Mouse (Mus musculus): ENCODE data around the gene Ptges.

- TF ChIP-seq TAL1 (IDR thresholded peaks at IDR 0.05; ENCODE audit: low read length) (no peak), MEF2A (IDR thresholded peaks at IDR 0.05; ENCODE audit: extremely low read depth, insufficient replicate concordance, low read depth, low read length, poor library complexity, severe bottlenecking) (no peak), CTCF (IDR thresholded peaks at IDR 0.05 in 2 of 3, conservative IDR thresholded peaks at IDR 0.05 in 1 of 3; ENCODE audit: control insufficient read depth in 1 of 3, insufficient read depth in 1 of 3, low read depth in 2 of 3, low read length in 3 of 3, poor library complexity in 1 of 3, severe bottlenecking in 1 of 3) (no peak), USF1 (IDR thresholded peaks at IDR 0.05; ENCODE audit: low read depth, low read length) (no peak), MAFK (IDR thresholded peaks at IDR 0.05; ENCODE audit: borderline replicate concordance, low read depth, low read length) (no peak), POLR2A (IDR thresholded peaks at IDR 0.05; ENCODE audit: control insufficient read depth in 1 of 2, insufficient read depth in 1 of 2, low read depth in 1 of 2, low read length in 2 of 2, poor library complexity in 1 of 2) (no peak), EP300 (IDR thresholded peaks at IDR 0.05; ENCODE audit: low read depth in 1 of 2, low read length in 2 of 2) (no peak)
These were observed 2.3 kb upstream of the Ptges start for GRCm38 (mm10) chr2:30931922-30932321.
